In genomic region chr12:111713004-111713651, GRCm38 (mm10) we compare ENCODE assay signal across 8 mouse cellular contexts. TPM values are rescaled to one million over a fixed set of nuclear protein-coding genes. Genes with fewer than 3 reads are reported as not detected.
DNase-seq lines count a peak whose midpoint lies in the region; ATAC-seq and TF ChIP-seq lines count a peak whose summit lies in the region.

TSS of gene Bag5 (minus strand) at chr12:111713257.
TSS of gene Apopt1 (plus strand) at chr12:111713261.

- peak within 1 kb of the TSS; percentile 74 for H3K27ac ChIP-seq in bone marrow, adult 2 months (ENCODE audit: control insufficient read depth, insufficient read depth, low read depth, low read length, poor library complexity)
- peak within 1 kb of the TSS; percentile 65 for H3K27ac ChIP-seq in embryonic facial prominence, embryonic 14.5 days (replicated peaks; ENCODE audit: low read depth, low read length)
- peak within 1 kb of the TSS; percentile 94 for H3K27ac ChIP-seq in heart, adult 2 months
- peak within 1 kb of the TSS; percentile 62 for H3K27ac ChIP-seq in kidney, adult 2 months (ENCODE audit: insufficient read depth, low read depth, low read length)
- H3K27ac ChIP-seq in limb, embryonic 14.5 days (replicated peaks; ENCODE audit: low read depth, low read length), result peak within 1 kb of the TSS; percentile 72
- H3K27ac ChIP-seq in midbrain, embryonic 16.5 days (ENCODE audit: low read length), result peak within 1 kb of the TSS; percentile 91
- peak within 1 kb of the TSS; percentile 74 for H3K27ac ChIP-seq in spleen, adult 2 months (ENCODE audit: insufficient read depth, low read length)

- no peaks in the 10 kb centered on the region; the same call in 1 of the 2 replicates for H3K79me2 ChIP-seq in heart, adult 2 months (replicated peaks; ENCODE audit: control insufficient read depth, insufficient read depth, low read length)

- no peaks in the 10 kb centered on the region for H3K9me3 ChIP-seq in embryonic facial prominence, embryonic 14.5 days (ENCODE audit: control insufficient read depth, low read length)
- H3K9me3 ChIP-seq in limb, embryonic 14.5 days (ENCODE audit: control insufficient read depth, low read length), result no peaks in the 10 kb centered on the region
- H3K9me3 ChIP-seq in midbrain, embryonic 16.5 days (replicated peaks; ENCODE audit: control insufficient read depth, low read length, poor library complexity, severe bottlenecking), result no peaks in the 10 kb centered on the region

- H3K4me1 ChIP-seq in bone marrow, adult 2 months (ENCODE audit: control insufficient read depth, insufficient read depth, low read length), result peaks cover 2% of the 10 kb centered on the region; the same call in 1 of the 2 replicates
- H3K4me1 ChIP-seq in embryonic facial prominence, embryonic 14.5 days (ENCODE audit: control insufficient read depth, insufficient read depth, low read length), result peaks cover 12% of the 10 kb centered on the region
- peaks cover 16% of the 10 kb centered on the region for H3K4me1 ChIP-seq in heart, adult 2 months (ENCODE audit: control insufficient read depth, insufficient read depth, low read length)
- peaks cover 11% of the 10 kb centered on the region; the same call in 1 of the 2 replicates for H3K4me1 ChIP-seq in kidney, adult 2 months (ENCODE audit: control insufficient read depth, insufficient read depth, low read length)
- H3K4me1 ChIP-seq in limb, embryonic 14.5 days (ENCODE audit: control insufficient read depth, insufficient read depth, low read length), result peaks cover 13% of the 10 kb centered on the region
- H3K4me1 ChIP-seq in midbrain, embryonic 16.5 days (ENCODE audit: control insufficient read depth, insufficient read depth, low read length), result peaks cover 20% of the 10 kb centered on the region
- peaks cover 8% of the 10 kb centered on the region; the same call in 1 of the 2 replicates for H3K4me1 ChIP-seq in spleen, adult 2 months (ENCODE audit: control insufficient read depth, insufficient read depth, insufficient read length)

- no peaks in the 10 kb centered on the region for H3K27me3 ChIP-seq in embryonic facial prominence, embryonic 14.5 days (replicated peaks; ENCODE audit: control insufficient read depth, insufficient read depth, low read length)
- H3K27me3 ChIP-seq in heart, adult 2 months (ENCODE audit: control insufficient read depth, insufficient read depth, low read length), result no peaks in the 10 kb centered on the region
- H3K27me3 ChIP-seq in kidney, adult 2 months (replicated peaks; ENCODE audit: control insufficient read depth, insufficient read depth, low read length), result no peaks in the 10 kb centered on the region
- H3K27me3 ChIP-seq in limb, embryonic 14.5 days (ENCODE audit: control insufficient read depth, insufficient read depth, low read length), result no peaks in the 10 kb centered on the region
- no peaks in the 10 kb centered on the region for H3K27me3 ChIP-seq in midbrain, embryonic 16.5 days (ENCODE audit: control insufficient read depth, insufficient read depth, low read depth, low read length)
- H3K27me3 ChIP-seq in spleen, adult 2 months (ENCODE audit: control insufficient read depth, insufficient read depth, low read length), result no peaks in the 10 kb centered on the region

- peak within 1 kb of the TSS; percentile 78 for H3K4me2 ChIP-seq in embryonic facial prominence, embryonic 14.5 days (ENCODE audit: low read depth, low read length)
- peak within 1 kb of the TSS; percentile 87 for H3K4me2 ChIP-seq in limb, embryonic 14.5 days (replicated peaks; ENCODE audit: low read depth, low read length, severe bottlenecking)
- H3K4me2 ChIP-seq in midbrain, embryonic 16.5 days (ENCODE audit: low read length), result peak within 1 kb of the TSS; percentile 83

- intact Hi-C loops in heart, adult 2 months (cut with DNase I), result loop anchor here (2.0 kb wide), 2 partner anchors 20 to 34 kb away; partner anchors contain the start of gene Trmt61a

- WGBS in bone marrow, adult 2 months, result under 1% methylated on average over 86 of the region's 86 CpGs
- WGBS in embryonic facial prominence, embryonic 14.5 days, result under 1% methylated on average over 51 of the region's 86 CpGs
- WGBS in heart, adult 2 months, result under 1% methylated on average over 86 of the region's 86 CpGs
- WGBS in kidney, adult 2 months, result under 1% methylated on average over 85 of the region's 86 CpGs
- under 1% methylated on average over 50 of the region's 86 CpGs for WGBS in limb, embryonic 14.5 days
- under 1% methylated on average over 70 of the region's 86 CpGs for WGBS in midbrain, embryonic 16.5 days
- under 1% methylated on average over 86 of the region's 86 CpGs for WGBS in spleen, adult 2 months

- DNase-seq in A20 (ENCODE audit: low read depth, low spot score), result peak; percentile 80
- DNase-seq in embryonic facial prominence, embryonic 14.5 days (ENCODE audit: low spot score), result peak; percentile 96
- DNase-seq in heart, adult 2 months, result peak; percentile 95
- DNase-seq in kidney, adult 2 months, result peak; percentile 95
- peak; percentile 88 for DNase-seq in limb, embryonic 14.5 days (ENCODE audit: low spot score)
- peak; percentile 83 to 88 for DNase-seq in spleen, adult 2 months (ENCODE audit: low read depth in 1 of 2, low spot score in 2 of 2)

- peak; percentile 47; the same call in 1 of the 2 replicates for TF ChIP-seq EP300 in heart, adult 2 months (IDR thresholded peaks at IDR 0.05; ENCODE audit: insufficient read depth, low read depth, low read length)

- peak; percentile 80; the same call in 1 of the 2 replicates for TF ChIP-seq POLR2A in bone marrow, adult 2 months (IDR thresholded peaks at IDR 0.05; ENCODE audit: borderline replicate concordance, control insufficient read depth, low read depth, low read length)
- peak; percentile 69 for TF ChIP-seq POLR2A in heart, adult 2 months (IDR thresholded peaks at IDR 0.05; ENCODE audit: insufficient read depth, low read depth, low read length)
- no peak for TF ChIP-seq POLR2A in kidney, adult 2 months (IDR thresholded peaks at IDR 0.05; ENCODE audit: low read depth, low read length)
- TF ChIP-seq POLR2A in limb, embryonic 14.5 days (IDR thresholded peaks at IDR 0.05; ENCODE audit: borderline replicate concordance, extremely low read depth, insufficient read depth, insufficient read length), result peak; percentile 82; the same call in 1 of the 2 replicates
- peak; percentile 53 for TF ChIP-seq POLR2A in spleen, adult 2 months (IDR thresholded peaks at IDR 0.05; ENCODE audit: low read depth, low read length)

- no peak for TF ChIP-seq CTCF in bone marrow, adult 2 months (IDR thresholded peaks at IDR 0.05; ENCODE audit: control insufficient read depth, insufficient read depth, low read length)
- TF ChIP-seq CTCF in heart, adult 2 months (IDR thresholded peaks at IDR 0.05), result peak; percentile 65
- TF ChIP-seq CTCF in kidney, adult 2 months (conservative IDR thresholded peaks at IDR 0.05; ENCODE audit: insufficient read depth, insufficient read length, low read depth, low read length), result no peak
- no peak for TF ChIP-seq CTCF in spleen, adult 2 months (IDR thresholded peaks at IDR 0.05; ENCODE audit: extremely low read depth, insufficient read depth, insufficient read length, insufficient replicate concordance)

- peak within 1 kb of the TSS; percentile 82 for H3K4me3 ChIP-seq in bone marrow, adult 2 months (replicated peaks; ENCODE audit: control insufficient read depth, low read depth, low read length)
- H3K4me3 ChIP-seq in embryonic facial prominence, embryonic 14.5 days (ENCODE audit: low read depth, low read length), result peak within 1 kb of the TSS; percentile 71
- peak within 1 kb of the TSS; percentile 86 for H3K4me3 ChIP-seq in heart, adult 2 months
- H3K4me3 ChIP-seq in kidney, adult 2 months (ENCODE audit: insufficient read depth, low read depth, low read length), result peak within 1 kb of the TSS; percentile 87
- H3K4me3 ChIP-seq in limb, embryonic 14.5 days (replicated peaks; ENCODE audit: low read length), result peak within 1 kb of the TSS; percentile 99
- peak within 1 kb of the TSS; percentile 100 for H3K4me3 ChIP-seq in midbrain, embryonic 16.5 days (ENCODE audit: low read depth, low read length)
- H3K4me3 ChIP-seq in spleen, adult 2 months (ENCODE audit: extremely low read depth, insufficient read depth, insufficient read length), result peak within 1 kb of the TSS; percentile 79

- H3K9ac ChIP-seq in embryonic facial prominence, embryonic 14.5 days (ENCODE audit: low read depth, low read length), result peak within 1 kb of the TSS; percentile 90
- peak within 1 kb of the TSS; percentile 94 for H3K9ac ChIP-seq in heart, adult 2 months (ENCODE audit: low read depth, low read length)
- H3K9ac ChIP-seq in limb, embryonic 14.5 days (ENCODE audit: low read depth, low read length, severe bottlenecking), result peak within 1 kb of the TSS; percentile 96
- H3K9ac ChIP-seq in midbrain, embryonic 16.5 days (ENCODE audit: low read depth, low read length), result peak within 1 kb of the TSS; percentile 95

- peak; percentile 96 for ATAC-seq in embryonic facial prominence, embryonic 14.5 days (ENCODE audit: low read depth)
- peak; percentile 94 for ATAC-seq in limb, embryonic 14.5 days (ENCODE audit: low FRiP score, low read depth)
- ATAC-seq in midbrain, embryonic 16.5 days, result peak; percentile 96

- peaks cover 37% of the 10 kb centered on the region for H3K36me3 ChIP-seq in embryonic facial prominence, embryonic 14.5 days (ENCODE audit: control insufficient read depth, insufficient read depth, low read length)
- peaks cover 26% of the 10 kb centered on the region for H3K36me3 ChIP-seq in heart, adult 2 months (ENCODE audit: control insufficient read depth, insufficient read depth, low read length)
- H3K36me3 ChIP-seq in kidney, adult 2 months (ENCODE audit: control insufficient read depth, insufficient read depth, low read length), result peaks cover 2% of the 10 kb centered on the region; the same call in 1 of the 2 replicates
- peaks cover 31% of the 10 kb centered on the region for H3K36me3 ChIP-seq in limb, embryonic 14.5 days (ENCODE audit: control insufficient read depth, insufficient read depth, low read length)
- H3K36me3 ChIP-seq in midbrain, embryonic 16.5 days (ENCODE audit: control insufficient read depth, insufficient read depth, low read length), result peaks cover 20% of the 10 kb centered on the region
- peaks cover 11% of the 10 kb centered on the region for H3K36me3 ChIP-seq in spleen, adult 2 months (ENCODE audit: control insufficient read depth, insufficient read depth, low read length)

RNA-seq across cellular contexts. Expression of gene Bag5, which starts in this region (rescaled TPM):
- 4.4 and 7.7 TPM in 2 replicates for polyA plus RNA-seq in bone marrow, adult 2 months (2011; ENCODE audit: insufficient read depth, insufficient read length, low replicate concordance, missing spikeins)
- polyA plus RNA-seq in embryonic facial prominence, embryonic 14.5 days (2014; fragmentation: Nextera tagmentation; extraction: Ambion mirVana), result 59.0 and 61.5 TPM in 2 replicates
- total RNA-seq in heart, adult 2 months (2021), result 10 to 100 TPM; 18.8 to 22.8 TPM
- polyA plus RNA-seq in heart, adult 2 months (2012; rRNA removed), result 9.8 and 15.9 TPM in 2 replicates
- polyA plus RNA-seq in kidney, adult 2 months (2012; rRNA removed), result 11.3 and 14.6 TPM in 2 replicates
- polyA plus RNA-seq in limb, embryonic 14.5 days (2012; rRNA removed), result 26.5 and 37.2 TPM in 2 replicates
- polyA plus RNA-seq in limb, embryonic 14.5 days (2014; fragmentation: Nextera tagmentation; extraction: Ambion mirVana), result 61.2 and 63.7 TPM in 2 replicates
- 70.4 and 71.8 TPM in 2 replicates for polyA plus RNA-seq in midbrain, embryonic 16.5 days (2015; fragmentation: Nextera tagmentation; extraction: Ambion mirVana)
- polyA plus RNA-seq in spleen, adult 2 months (2012; rRNA removed), result 6.2 and 7.7 TPM in 2 replicates

RNA-seq across cellular contexts. Expression of gene Apopt1, which starts in this region (rescaled TPM):
- 15.1 and 16.8 TPM in 2 replicates for polyA plus RNA-seq in bone marrow, adult 2 months (2011; ENCODE audit: insufficient read depth, insufficient read length, low replicate concordance, missing spikeins)
- polyA plus RNA-seq in embryonic facial prominence, embryonic 14.5 days (2014; fragmentation: Nextera tagmentation; extraction: Ambion mirVana), result 46.6 and 48.0 TPM in 2 replicates
- 10 to 100 TPM; 32.0 to 36.3 TPM for total RNA-seq in heart, adult 2 months (2021)
- polyA plus RNA-seq in heart, adult 2 months (2012; rRNA removed), result 31.4 and 31.7 TPM in 2 replicates
- polyA plus RNA-seq in kidney, adult 2 months (2012; rRNA removed), result 63.8 and 68.4 TPM in 2 replicates
- 32.7 and 39.7 TPM in 2 replicates for polyA plus RNA-seq in limb, embryonic 14.5 days (2012; rRNA removed)
- 50.7 and 52.3 TPM in 2 replicates for polyA plus RNA-seq in limb, embryonic 14.5 days (2014; fragmentation: Nextera tagmentation; extraction: Ambion mirVana)
- polyA plus RNA-seq in midbrain, embryonic 16.5 days (2015; fragmentation: Nextera tagmentation; extraction: Ambion mirVana), result 52.3 and 56.8 TPM in 2 replicates
- polyA plus RNA-seq in spleen, adult 2 months (2012; rRNA removed), result 22.2 and 33.3 TPM in 2 replicates

Comparison
In these comparisons a context has a peak if more than half of its experiments do, and no peak if none do; other contexts are left out.
1. Peak in every context shown above with its lines: DNase-seq, ATAC-seq, H3K4me3 ChIP-seq and H3K27ac ChIP-seq.